Mouse (Mus musculus): ENCODE data around the gene Sapcd1. TPM values are rescaled to one million over a fixed set of nuclear protein-coding genes. Genes with fewer than 3 reads are reported as not detected.

The Sapcd1 gene
- polyA plus RNA-seq, 1 experiment from 2014 or later: 2.0 TPM

DNA sequence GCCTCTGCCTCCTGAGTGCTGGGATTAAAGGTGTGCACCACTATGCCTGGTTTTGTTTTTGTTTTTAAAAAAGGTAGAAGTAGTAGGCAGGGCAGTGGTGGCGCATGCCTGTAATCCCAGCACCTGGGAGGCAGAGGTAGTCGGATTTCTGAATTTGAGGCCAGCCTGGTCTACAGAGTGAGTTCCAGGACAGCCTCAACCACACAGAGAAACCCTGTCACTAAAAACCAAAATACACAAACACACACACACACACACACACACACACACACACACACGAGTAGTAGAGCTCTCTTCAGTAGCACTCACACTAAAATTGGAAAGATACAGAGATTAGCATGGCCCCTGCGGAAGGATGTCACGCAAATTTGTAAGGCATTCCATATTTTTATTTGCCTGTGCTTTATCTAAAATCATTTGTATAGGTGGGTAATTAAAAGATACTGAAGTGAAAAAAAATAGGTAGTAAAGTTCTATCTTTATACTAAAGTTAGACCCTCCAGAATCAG, 21.2 kb upstream of the Sapcd1 start:
- 0 out of 2 replicates have a peak, but pooled peaks cover 3% of the 10 kb centered on the region for H3K36me3 ChIP-seq (ENCODE audit: control insufficient read depth, insufficient read depth, low read length)
- no peak overlapping the region for H3K4me3 ChIP-seq (replicated peaks; ENCODE audit: low read depth, low read length)
- WGBS: 58% methylated on average over 5 of the region's 5 CpGs
- H3K9me3 ChIP-seq (ENCODE audit: control insufficient read depth, low read length): no peaks in the 10 kb centered on the region
- H3K9ac ChIP-seq (replicated peaks; ENCODE audit: low read length): no peak overlapping the region
- DNase-seq (no peak), ATAC-seq (ENCODE audit: low FRiP score, low TSS enrichment) (no peak)
- peaks cover 36% of the 10 kb centered on the region for H3K4me1 ChIP-seq (ENCODE audit: control insufficient read depth, insufficient read depth, low read length)
- H3K27ac ChIP-seq (replicated peaks; ENCODE audit: low read depth, low read length): no peak overlapping the region
- H3K4me2 ChIP-seq (ENCODE audit: low read length): no peak overlapping the region
- H3K27me3 ChIP-seq (ENCODE audit: control insufficient read depth, insufficient read depth, low read length): no peaks in the 10 kb centered on the region

DNA sequence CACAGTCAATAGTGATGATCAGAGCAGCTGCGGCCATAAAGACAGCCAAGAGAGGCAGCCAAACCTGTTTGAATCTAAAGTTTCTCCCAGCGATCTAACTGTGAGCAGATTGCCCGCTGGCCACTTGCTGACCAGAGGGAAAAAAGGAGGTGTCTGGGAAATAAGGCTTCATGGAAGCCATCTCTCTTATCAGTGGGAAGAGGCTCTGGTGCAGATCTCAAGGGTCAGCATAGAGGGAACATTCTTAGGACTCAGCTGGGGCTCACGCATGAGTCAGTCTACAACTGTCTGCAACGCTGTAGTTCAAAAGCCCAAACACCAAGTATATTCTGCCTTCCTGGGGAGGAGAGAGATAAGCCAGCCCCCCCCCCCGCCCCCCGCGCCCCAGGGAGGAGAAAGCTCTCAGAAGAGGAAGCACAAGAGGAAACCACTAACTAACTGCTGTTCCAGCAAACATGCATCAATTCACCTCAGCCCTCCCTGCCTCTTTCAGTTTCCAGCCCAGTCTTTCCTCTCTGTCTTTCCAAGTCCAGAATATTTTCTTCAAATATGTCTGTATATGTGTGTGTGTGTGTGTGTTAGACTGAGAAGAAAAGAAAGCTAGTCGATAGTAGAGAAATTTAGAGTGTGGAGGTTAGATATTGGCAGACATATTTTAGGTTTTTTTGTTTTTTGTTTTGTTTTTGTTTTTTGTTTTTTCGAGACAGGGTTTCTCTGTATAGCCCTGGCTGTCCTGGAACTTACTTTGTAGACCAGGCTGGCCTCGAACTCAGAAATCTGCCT, 20.5 kb upstream of the Sapcd1 start:
- no peak overlapping the region for H3K9ac ChIP-seq (replicated peaks; ENCODE audit: low read length)
- no peaks in the 10 kb centered on the region for H3K9me3 ChIP-seq (ENCODE audit: control insufficient read depth, low read length)
- no peak overlapping the region for H3K27ac ChIP-seq (replicated peaks; ENCODE audit: low read depth, low read length)
- no peaks in the 10 kb centered on the region for H3K36me3 ChIP-seq (ENCODE audit: control insufficient read depth, insufficient read depth, low read length)
- DNase-seq (no peak), ATAC-seq (ENCODE audit: low FRiP score, low TSS enrichment) (no peak)
- WGBS: 40% methylated on average over 11 of the region's 11 CpGs
- no peak overlapping the region for H3K4me2 ChIP-seq (ENCODE audit: low read length)
- no peak overlapping the region for H3K4me3 ChIP-seq (replicated peaks; ENCODE audit: low read depth, low read length)
- H3K27me3 ChIP-seq (ENCODE audit: control insufficient read depth, insufficient read depth, low read length): no peaks in the 10 kb centered on the region
- peaks cover 36% of the 10 kb centered on the region for H3K4me1 ChIP-seq (ENCODE audit: control insufficient read depth, insufficient read depth, low read length)

DNA sequence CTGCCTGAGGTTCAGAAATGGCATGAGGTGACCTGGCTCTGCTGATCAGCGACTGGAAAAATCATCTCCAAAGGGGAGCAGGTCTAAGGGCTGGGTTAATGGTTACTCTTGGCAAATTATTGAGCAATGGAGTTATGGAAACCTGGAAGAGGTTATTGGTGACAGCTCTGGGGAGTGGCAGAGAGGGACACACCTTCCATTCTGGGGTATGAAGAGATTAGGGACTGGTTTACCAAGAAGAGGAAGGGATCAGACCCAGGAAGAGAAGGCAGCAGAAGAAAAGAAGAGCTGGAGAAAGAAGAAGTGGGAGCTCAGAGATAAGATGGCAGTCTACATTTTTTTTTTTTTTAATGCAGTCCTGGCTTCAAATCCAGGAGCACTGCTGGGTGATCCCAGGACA, 19.9 kb upstream of the Sapcd1 start:
- no peaks in the 10 kb centered on the region for H3K9me3 ChIP-seq (ENCODE audit: control insufficient read depth, low read length)
- WGBS: 55% methylated on average over 1 of the region's 1 CpGs
- no peaks in the 10 kb centered on the region for H3K27me3 ChIP-seq (ENCODE audit: control insufficient read depth, insufficient read depth, low read length)
- H3K4me1 ChIP-seq (ENCODE audit: control insufficient read depth, insufficient read depth, low read length): peaks cover 35% of the 10 kb centered on the region
- H3K4me3 ChIP-seq (replicated peaks; ENCODE audit: low read depth, low read length): no peak overlapping the region
- ATAC-seq (ENCODE audit: low FRiP score, low TSS enrichment) (no peak), DNase-seq (no peak)
- H3K27ac ChIP-seq (replicated peaks; ENCODE audit: low read depth, low read length): no peak overlapping the region
- no peak overlapping the region for H3K4me2 ChIP-seq (ENCODE audit: low read length)
- no peak overlapping the region for H3K9ac ChIP-seq (replicated peaks; ENCODE audit: low read length)
- H3K36me3 ChIP-seq (ENCODE audit: control insufficient read depth, insufficient read depth, low read length): no peaks in the 10 kb centered on the region

DNA sequence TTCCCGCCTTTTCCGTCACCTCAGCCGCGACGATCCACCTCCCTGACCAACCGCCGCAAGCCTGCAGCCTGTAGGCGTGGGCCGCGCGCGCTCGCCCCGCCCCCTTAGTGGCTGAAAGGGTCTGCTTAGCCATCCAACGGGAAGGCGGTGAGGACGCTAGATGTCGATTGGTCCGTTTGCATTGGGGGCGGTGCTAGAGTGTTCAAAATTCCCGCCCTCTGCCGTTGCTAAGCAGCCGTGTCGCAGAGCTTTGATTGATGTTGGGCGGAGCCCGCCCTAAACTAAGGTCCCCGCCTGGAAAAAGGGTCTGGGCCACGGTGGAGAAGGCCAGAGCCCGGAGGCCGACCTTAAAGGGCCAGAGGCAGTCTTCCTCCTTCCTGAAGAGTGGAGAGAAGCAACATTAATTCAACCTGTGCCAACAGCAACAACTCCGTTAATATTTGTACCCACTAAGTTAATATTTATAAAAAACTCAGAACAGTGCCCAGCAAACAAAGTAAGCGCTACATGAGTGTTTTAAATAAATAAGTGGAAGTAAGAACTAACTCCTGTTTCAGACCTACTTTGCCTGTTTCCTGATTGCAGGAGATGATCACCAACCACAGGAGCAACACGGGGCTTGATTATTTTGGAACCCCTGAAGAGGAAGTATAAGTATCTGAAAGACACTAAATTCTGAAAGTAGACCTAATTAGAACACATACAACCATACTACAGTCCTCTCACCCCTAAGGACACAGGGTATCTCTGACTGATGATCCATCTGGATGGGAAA, 19.1 kb upstream of the Sapcd1 start, which contains the start of gene Msh5:
TSS of gene Msh5 (minus strand) at position 65 of the 775 bp plus-strand sequence.
- H3K27me3 ChIP-seq (ENCODE audit: control insufficient read depth, insufficient read depth, low read length): no peaks in the 10 kb centered on the region
- peaks cover 27% of the 10 kb centered on the region for H3K4me1 ChIP-seq (ENCODE audit: control insufficient read depth, insufficient read depth, low read length)
- 3% methylated on average over 33 of the region's 33 CpGs for WGBS
- DNase-seq: peak; percentile 98
- H3K9me3 ChIP-seq (ENCODE audit: control insufficient read depth, low read length): no peaks in the 10 kb centered on the region
- H3K4me3 ChIP-seq (replicated peaks; ENCODE audit: low read depth, low read length): peak within 1 kb of the TSS; percentile 51
- ATAC-seq (ENCODE audit: low FRiP score, low TSS enrichment): peak; percentile 98
- peak within 1 kb of the TSS; percentile 54 for H3K27ac ChIP-seq (replicated peaks; ENCODE audit: low read depth, low read length)
- no peaks in the 10 kb centered on the region for H3K36me3 ChIP-seq (ENCODE audit: control insufficient read depth, insufficient read depth, low read length)
- peak within 1 kb of the TSS; percentile 91 for H3K4me2 ChIP-seq (ENCODE audit: low read length)
- peak within 1 kb of the TSS; percentile 61 for H3K9ac ChIP-seq (replicated peaks; ENCODE audit: low read length)

DNA sequence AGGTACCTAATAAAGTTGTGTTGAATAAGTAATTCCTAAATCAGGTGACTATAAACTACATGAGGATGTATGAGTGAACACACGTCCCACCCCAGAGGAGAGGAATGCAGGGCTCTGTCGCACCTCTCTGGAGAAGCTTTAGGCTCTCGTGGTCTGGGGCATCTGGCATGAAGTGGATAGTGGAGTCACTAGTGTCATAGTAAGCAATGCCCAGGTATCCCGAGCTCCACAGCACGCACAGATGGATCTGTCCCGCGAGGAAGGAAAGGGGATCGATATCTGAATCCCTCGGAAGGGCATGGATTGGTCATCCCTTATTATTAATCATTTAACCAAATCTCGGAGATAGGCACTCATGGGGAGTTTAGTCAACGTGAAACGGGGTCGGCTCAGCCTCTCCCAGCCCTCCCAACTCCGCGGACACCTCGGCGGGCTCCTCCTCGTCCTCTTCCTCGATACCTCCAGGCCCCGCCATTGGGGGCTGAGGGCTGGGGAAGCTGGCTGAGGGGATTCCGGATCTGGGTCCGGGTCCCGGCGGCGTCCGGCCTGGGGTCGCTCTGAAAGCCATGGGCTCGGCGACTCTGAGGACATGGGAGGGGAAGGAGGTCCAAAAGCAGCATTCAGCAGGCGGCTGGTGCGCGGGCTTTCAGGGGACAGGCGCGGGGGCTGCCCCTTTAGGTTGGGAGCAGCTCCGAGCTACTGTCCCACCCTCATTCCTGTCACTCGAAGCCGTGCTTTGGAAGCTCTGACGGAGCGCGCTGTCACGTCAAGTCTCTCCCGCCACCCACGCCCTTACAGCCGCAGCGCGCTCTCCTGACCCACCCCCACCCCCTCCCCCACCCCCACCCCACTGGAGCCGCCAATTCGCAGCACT, 18.2 kb upstream of the Sapcd1 start:
- Histone ChIP-seq H3K9ac (replicated peaks; ENCODE audit: low read length) (peak overlapping the region; percentile 61), H3K27ac (replicated peaks; ENCODE audit: low read depth, low read length) (peak overlapping the region; percentile 54), H3K9me3 (ENCODE audit: control insufficient read depth, low read length) (no peaks in the 10 kb centered on the region), H3K4me3 (replicated peaks; ENCODE audit: low read depth, low read length) (peak overlapping the region; percentile 51), H3K27me3 (ENCODE audit: control insufficient read depth, insufficient read depth, low read length) (no peaks in the 10 kb centered on the region), H3K4me1 (ENCODE audit: control insufficient read depth, insufficient read depth, low read length) (peaks cover 19% of the 10 kb centered on the region), H3K36me3 (ENCODE audit: control insufficient read depth, insufficient read depth, low read length) (no peaks in the 10 kb centered on the region), H3K4me2 (ENCODE audit: low read length) (peak overlapping the region; percentile 91)
- DNase-seq: no peak
- WGBS: 6% methylated on average over 47 of the region's 48 CpGs
- no peak for ATAC-seq (ENCODE audit: low FRiP score, low TSS enrichment)

DNA sequence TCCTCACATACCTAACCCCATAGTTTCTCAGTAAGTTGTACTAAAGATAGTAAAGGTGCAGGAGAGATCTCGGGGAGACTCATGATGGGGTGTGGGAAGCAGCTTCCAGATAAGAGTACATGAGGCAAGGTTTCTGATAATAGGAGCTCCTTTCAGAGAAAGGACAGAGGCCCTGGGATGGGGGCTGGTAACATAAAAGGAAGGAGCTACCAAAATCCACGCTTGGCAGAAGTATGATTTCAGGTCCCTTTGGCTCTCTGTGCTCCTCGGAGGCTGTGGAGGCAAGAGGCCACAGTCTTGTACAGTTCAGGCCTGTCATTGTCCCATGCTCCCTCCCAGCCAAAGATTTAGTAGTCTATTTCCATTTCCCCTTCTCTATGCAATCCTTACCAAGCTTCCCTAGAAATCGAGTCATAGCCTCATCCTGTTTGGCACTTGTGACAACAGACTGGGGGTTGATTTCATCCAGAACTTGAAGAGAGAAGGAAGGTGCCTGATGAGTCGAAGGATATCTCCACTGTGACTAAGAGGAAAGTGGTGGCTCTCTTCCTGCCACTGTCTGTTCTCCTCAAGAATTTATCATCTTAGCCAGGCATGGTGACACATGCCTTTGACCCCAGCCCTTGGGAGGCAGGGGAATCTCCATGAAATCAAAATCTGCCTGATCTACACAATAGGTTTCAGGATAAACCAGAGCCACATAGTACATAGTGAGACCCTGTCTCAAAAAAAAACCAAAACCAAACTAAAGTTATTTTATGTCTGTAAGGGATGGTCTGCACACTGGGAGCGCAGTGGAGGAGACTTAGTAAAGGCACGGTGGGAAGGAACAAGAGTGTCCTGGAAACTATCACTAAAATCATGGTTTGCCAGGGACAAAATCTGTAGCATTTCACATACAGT, 17.3 kb upstream of the Sapcd1 start:
- peak overlapping the region; percentile 51; the same call in 1 of the 2 replicates for H3K4me3 ChIP-seq (replicated peaks; ENCODE audit: low read depth, low read length)
- no peak for DNase-seq
- no peak overlapping the region for H3K27ac ChIP-seq (replicated peaks; ENCODE audit: low read depth, low read length)
- no peak overlapping the region; the same call in 1 of the 2 replicates for H3K9ac ChIP-seq (replicated peaks; ENCODE audit: low read length)
- peaks cover 16% of the 10 kb centered on the region for H3K4me1 ChIP-seq (ENCODE audit: control insufficient read depth, insufficient read depth, low read length)
- H3K4me2 ChIP-seq (ENCODE audit: low read length): peak overlapping the region; percentile 91
- 92% methylated on average over 7 of the region's 7 CpGs for WGBS
- H3K9me3 ChIP-seq (ENCODE audit: control insufficient read depth, low read length): no peaks in the 10 kb centered on the region
- ATAC-seq (ENCODE audit: low FRiP score, low TSS enrichment): no peak
- no peaks in the 10 kb centered on the region for H3K36me3 ChIP-seq (ENCODE audit: control insufficient read depth, insufficient read depth, low read length)
- H3K27me3 ChIP-seq (ENCODE audit: control insufficient read depth, insufficient read depth, low read length): no peaks in the 10 kb centered on the region

DNA sequence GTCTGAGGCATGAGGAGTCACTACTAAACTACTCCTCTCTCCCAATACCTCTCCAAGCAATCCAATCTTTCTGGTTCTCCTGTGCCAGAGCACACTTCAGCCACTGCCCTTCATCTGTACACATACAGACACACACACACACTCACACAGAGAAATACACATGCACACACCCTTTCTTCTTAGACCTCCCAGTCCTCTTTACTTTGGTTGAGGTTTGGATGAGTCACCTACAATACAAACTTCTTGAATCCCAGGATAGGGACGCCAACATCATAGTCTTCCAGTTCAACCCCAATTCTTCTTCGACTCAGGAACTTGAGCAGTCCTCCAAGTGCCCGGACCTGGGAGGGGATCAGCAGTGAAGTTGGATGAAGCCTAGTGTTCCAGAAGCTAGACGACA, 16.0 kb upstream of the Sapcd1 start:
- WGBS: 91% methylated on average over 4 of the region's 4 CpGs
- Histone ChIP-seq H3K9ac (replicated peaks; ENCODE audit: low read length) (no peak overlapping the region), H3K27ac (replicated peaks; ENCODE audit: low read depth, low read length) (no peak overlapping the region), H3K27me3 (ENCODE audit: control insufficient read depth, insufficient read depth, low read length) (no peaks in the 10 kb centered on the region), H3K36me3 (ENCODE audit: control insufficient read depth, insufficient read depth, low read length) (no peaks in the 10 kb centered on the region), H3K4me2 (ENCODE audit: low read length) (no peak overlapping the region), H3K4me1 (ENCODE audit: control insufficient read depth, insufficient read depth, low read length) (peaks cover 13% of the 10 kb centered on the region), H3K4me3 (replicated peaks; ENCODE audit: low read depth, low read length) (no peak overlapping the region), H3K9me3 (ENCODE audit: control insufficient read depth, low read length) (no peaks in the 10 kb centered on the region)
- ATAC-seq (ENCODE audit: low FRiP score, low TSS enrichment) (no peak), DNase-seq (no peak)

All from midbrain, embryonic 14.5 days (tissue).